Mouse (Mus musculus): ENCODE measurements around the gene Ilf2.

- TF ChIP-seq POLR2A (IDR thresholded peaks at IDR 0.05; ENCODE audit: borderline replicate concordance, extremely low read depth, insufficient read depth, insufficient read length, poor library complexity, severe bottlenecking) (peak; percentile 72; the same call in 1 of the 2 replicates), CTCF (IDR thresholded peaks at IDR 0.05; ENCODE audit: borderline replicate concordance, extremely low read depth, insufficient read depth, insufficient read length) (peak; percentile 35; the same call in 1 of the 2 replicates)
Measured at GRCm38 (mm10) chr3:90475831-90476611, at the start of gene Ilf2.
